Comparison of ENCODE assay signal across 14 mouse cellular contexts in the genomic region with DNA sequence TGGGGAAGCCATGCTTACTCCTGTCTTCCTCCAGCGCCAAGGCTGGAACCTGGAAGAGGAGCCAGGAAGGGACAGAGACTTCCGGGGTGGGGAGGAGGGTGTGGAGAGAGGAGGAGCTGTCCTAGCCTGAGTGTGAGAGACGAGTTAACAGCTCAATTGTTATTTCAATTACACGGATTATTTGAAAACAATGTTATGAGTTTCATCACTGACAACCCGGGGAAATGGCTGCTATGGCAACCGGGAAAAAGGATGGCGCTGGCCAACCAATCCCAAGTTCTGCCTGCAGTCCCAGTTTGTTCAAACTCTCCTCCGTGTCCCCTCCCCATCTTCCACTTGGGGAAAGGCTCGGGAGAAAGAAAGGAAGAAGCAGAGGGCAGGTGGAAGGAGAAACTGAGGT. TPM values are rescaled to one million over a fixed set of nuclear protein-coding genes. Genes with fewer than 3 reads are reported as not detected.
DNase-seq lines count a peak whose midpoint lies in the region; ATAC-seq and TF ChIP-seq lines count a peak whose summit lies in the region.
"Had no signal": no experiment of that assay in that cellular context is flagged by ENCODE, and none has a peak within 500 bp of the region (broad histone marks: within the 10 kb centered on the region; RNA-seq: fewer than 3 reads in every experiment).

No protein-coding gene starts in this region.

- ATAC-seq in midbrain, embryonic 11.5 days (ENCODE audit: low FRiP score), result peak; percentile 38; the same call in 1 of the 2 replicates
- ATAC-seq in frontal cortex, adult (ENCODE audit: low TSS enrichment), result no peak

- TF ChIP-seq CTCF in ES-Bruce4 (IDR thresholded peaks at IDR 0.05; ENCODE audit: low read depth, low read length), result no peak

- no peak overlapping the region for H3K4me3 ChIP-seq in ES-Bruce4 (ENCODE audit: low read depth, low read length)
- H3K4me3 ChIP-seq in midbrain, embryonic 11.5 days (ENCODE audit: low read depth, low read length), result no peak overlapping the region
- H3K4me3 ChIP-seq: erythroblast, embryonic 14.5 days had no signal

- no peak overlapping the region for H3K27ac ChIP-seq in ES-Bruce4 (ENCODE audit: insufficient read depth, low read length)
- H3K27ac ChIP-seq in midbrain, embryonic 11.5 days (ENCODE audit: low read depth, low read length), result no peak overlapping the region

- TF ChIP-seq EP300 in ES-Bruce4 (IDR thresholded peaks at IDR 0.05; ENCODE audit: insufficient read depth, low read depth, low read length), result peak; percentile 32; the same call in 1 of the 2 replicates

- peaks cover 3% of the 10 kb centered on the region for H3K4me1 ChIP-seq in ES-Bruce4 (ENCODE audit: control insufficient read depth, insufficient read depth, low read length)
- peaks cover 35% of the 10 kb centered on the region for H3K4me1 ChIP-seq in midbrain, embryonic 11.5 days (ENCODE audit: control insufficient read depth, insufficient read depth, low read length)

- no peak for TF ChIP-seq POLR2A in ES-Bruce4 (IDR thresholded peaks at IDR 0.05; ENCODE audit: insufficient read depth, low read length)

- 9% methylated on average over 9 of the region's 9 CpGs for WGBS in midbrain, embryonic 11.5 days

- no peak overlapping the region for H3K9ac ChIP-seq in ES-Bruce4 (ENCODE audit: low read depth, poor library complexity, severe bottlenecking)
- no peak overlapping the region for H3K9ac ChIP-seq in midbrain, embryonic 11.5 days (ENCODE audit: low read length)

- H3K9me3 ChIP-seq in ES-Bruce4 (replicated peaks; ENCODE audit: control insufficient read depth, insufficient read depth, low read length, poor library complexity, severe bottlenecking), result no peaks in the 10 kb centered on the region
- no peaks in the 10 kb centered on the region for H3K9me3 ChIP-seq in midbrain, embryonic 11.5 days (ENCODE audit: control insufficient read depth, low read length)

- H3K27me3 ChIP-seq in ES-Bruce4 (ENCODE audit: control insufficient read depth, insufficient read depth, low read length, poor library complexity, severe bottlenecking), result no peaks in the 10 kb centered on the region
- peaks cover 22% of the 10 kb centered on the region for H3K27me3 ChIP-seq in midbrain, embryonic 11.5 days (ENCODE audit: control insufficient read depth, insufficient read depth, low read length)

- H3K36me3 ChIP-seq in ES-Bruce4 (ENCODE audit: control insufficient read depth, insufficient read depth, low read length, poor library complexity, severe bottlenecking), result no peaks in the 10 kb centered on the region
- H3K36me3 ChIP-seq in midbrain, embryonic 11.5 days (ENCODE audit: control insufficient read depth, insufficient read depth, low read length), result no peaks in the 10 kb centered on the region

- DNase-seq in 3T3-L1 (ENCODE audit: low read depth, low spot score), result peak; percentile 13
- DNase-seq in embryo, embryonic 9.5 days (ENCODE audit: extremely low spot score), result peak; percentile 34
- DNase-seq in midbrain, embryonic 11.5 days (ENCODE audit: low spot score, missing footprints), result no peak
- no peak for DNase-seq in frontal cortex, adult 2 months (ENCODE audit: extremely low spot score in 1 of 2, low spot score in 1 of 2)
- DNase-seq in cerebellum, adult 9-10 months, result no peak
- DNase-seq in heart, adult 11 months, result no peak
- DNase-seq: adrenal gland, adult 2 months; gastrocnemius, postnatal 25 days; heart, postnatal 14 days; kidney, adult 2 months; thymus, adult 18-20 months had no signal

- H3K4me2 ChIP-seq in midbrain, embryonic 11.5 days, result peak overlapping the region; percentile 1; the same call in 1 of the 2 replicates

RNA-seq across cellular contexts. Expression of a gene that starts 12.7 kb away (rescaled TPM):
- 0.35 TPM in 1 of 2 replicates, not detected in the other for polyA plus RNA-seq in ES-Bruce4 (2011; ENCODE audit: insufficient read depth, insufficient read length, low read depth, missing spikeins)
- polyA plus RNA-seq in midbrain, embryonic 11.5 days (2014; fragmentation: Nextera tagmentation; extraction: Ambion mirVana), result 4.8 and 6.4 TPM in 2 replicates
- 33.3 and 38.6 TPM in 2 replicates for polyA plus RNA-seq in frontal cortex, adult 2 months (2012; rRNA removed)
- polyA plus RNA-seq: erythroblast, embryonic 14.5 days had no signal

Comparison
In these comparisons a context has a peak if more than half of its experiments do, and no peak if none do; other contexts are left out.
1. DNase-seq: peak in 3T3-L1 (single experiment) and embryo, embryonic 9.5 days (single experiment); none in midbrain, embryonic 11.5 days (single experiment), frontal cortex, adult 2 months (0 of 2), cerebellum, adult 9-10 months (single experiment) and heart, adult 11 months (single experiment).